In genomic region chr2:105370698-105371097, GRCm38 (mm10) we compare ENCODE assay signal across 8 mouse cellular contexts. TPM values are rescaled to one million over a fixed set of nuclear protein-coding genes. Genes with fewer than 3 reads are reported as not detected.
DNase-seq lines count a peak whose midpoint lies in the region; ATAC-seq and TF ChIP-seq lines count a peak whose summit lies in the region.

No protein-coding gene starts in this region.

- no peaks in the 10 kb centered on the region for H3K4me1 ChIP-seq in heart, embryonic 16.5 days (ENCODE audit: control insufficient read depth, insufficient read depth, low read length)
- no peaks in the 10 kb centered on the region for H3K4me1 ChIP-seq in heart, adult 2 months (ENCODE audit: control insufficient read depth, insufficient read depth, low read length)
- H3K4me1 ChIP-seq in embryonic facial prominence, embryonic 11.5 days (ENCODE audit: control insufficient read depth, insufficient read depth, low read length) = no peaks in the 10 kb centered on the region
- H3K4me1 ChIP-seq in midbrain, embryonic 16.5 days (ENCODE audit: control insufficient read depth, insufficient read depth, low read length) = peaks cover 10% of the 10 kb centered on the region; the same call in 1 of the 2 replicates

- no peak for TF ChIP-seq EP300 in heart, adult 2 months (IDR thresholded peaks at IDR 0.05; ENCODE audit: insufficient read depth, low read depth, low read length)

- H3K27ac ChIP-seq in heart, embryonic 16.5 days (ENCODE audit: low read length) = no peak overlapping the region
- H3K27ac ChIP-seq in heart, adult 2 months = no peak overlapping the region
- H3K27ac ChIP-seq in embryonic facial prominence, embryonic 11.5 days (replicated peaks; ENCODE audit: low read depth, low read length) = no peak overlapping the region
- 0 out of 2 replicates have a peak overlapping the region, but pooled peaks have one; percentile 47 for H3K27ac ChIP-seq in midbrain, embryonic 16.5 days (ENCODE audit: low read length)

- peaks cover 3% of the 10 kb centered on the region; the same call in 1 of the 2 replicates for H3K27me3 ChIP-seq in heart, embryonic 16.5 days (ENCODE audit: control insufficient read depth, insufficient read depth, low read length)
- peaks cover 4% of the 10 kb centered on the region; the same call in 1 of the 2 replicates for H3K27me3 ChIP-seq in heart, adult 2 months (ENCODE audit: control insufficient read depth, insufficient read depth, low read length)
- no peaks in the 10 kb centered on the region for H3K27me3 ChIP-seq in embryonic facial prominence, embryonic 11.5 days (ENCODE audit: control insufficient read depth, insufficient read depth, low read length)
- peaks cover 5% of the 10 kb centered on the region; the same call in 1 of the 2 replicates for H3K27me3 ChIP-seq in midbrain, embryonic 16.5 days (ENCODE audit: control insufficient read depth, insufficient read depth, low read depth, low read length)

- WGBS in heart, embryonic 16.5 days = 15% methylated on average over 14 of the region's 14 CpGs
- 33% methylated on average over 14 of the region's 14 CpGs for WGBS in heart, adult 2 months
- 35% methylated on average over 14 of the region's 14 CpGs for WGBS in embryonic facial prominence, embryonic 11.5 days
- WGBS in midbrain, embryonic 16.5 days = 14% methylated on average over 14 of the region's 14 CpGs

- no peak for ATAC-seq in heart, embryonic 16.5 days (replicated peaks; ENCODE audit: extremely low read depth, insufficient read depth, low FRiP score)
- ATAC-seq in embryonic facial prominence, embryonic 11.5 days (replicated peaks; ENCODE audit: insufficient number of reproducible peaks, low FRiP score, low TSS enrichment, low read depth) = no peak
- ATAC-seq in midbrain, embryonic 16.5 days = peak; percentile 79

- DNase-seq in heart, adult 2 months = no peak
- no peak for DNase-seq in embryonic facial prominence, embryonic 11.5 days (ENCODE audit: low spot score)
- peak; percentile 17 to 24 for DNase-seq in frontal cortex, postnatal 36 days (ENCODE audit: low spot score in 2 of 2)
- DNase-seq in ovary, postnatal 14 days (ENCODE audit: low spot score) = no peak
- DNase-seq in lung, postnatal 10 days = no peak
- DNase-seq in kidney, adult 8-10 months = no peak

- H3K4me3 ChIP-seq in heart, embryonic 16.5 days (ENCODE audit: low read length) = peak overlapping the region; percentile 28
- no peak overlapping the region for H3K4me3 ChIP-seq in heart, adult 2 months
- no peak overlapping the region for H3K4me3 ChIP-seq in embryonic facial prominence, embryonic 11.5 days (ENCODE audit: low read depth, low read length)
- peak overlapping the region; percentile 28 for H3K4me3 ChIP-seq in midbrain, embryonic 16.5 days (ENCODE audit: low read depth, low read length)

- H3K79me2 ChIP-seq in heart, adult 2 months (replicated peaks; ENCODE audit: control insufficient read depth, insufficient read depth, low read length) = no peaks in the 10 kb centered on the region

- H3K9me3 ChIP-seq in heart, embryonic 16.5 days (replicated peaks; ENCODE audit: control insufficient read depth, low read length) = no peaks in the 10 kb centered on the region
- H3K9me3 ChIP-seq in embryonic facial prominence, embryonic 11.5 days (replicated peaks; ENCODE audit: control insufficient read depth, low read length) = no peaks in the 10 kb centered on the region
- no peaks in the 10 kb centered on the region for H3K9me3 ChIP-seq in midbrain, embryonic 16.5 days (replicated peaks; ENCODE audit: control insufficient read depth, low read length, poor library complexity, severe bottlenecking)

- H3K36me3 ChIP-seq in heart, embryonic 16.5 days (ENCODE audit: control insufficient read depth, insufficient read depth) = no peaks in the 10 kb centered on the region
- no peaks in the 10 kb centered on the region for H3K36me3 ChIP-seq in heart, adult 2 months (ENCODE audit: control insufficient read depth, insufficient read depth, low read length)
- H3K36me3 ChIP-seq in embryonic facial prominence, embryonic 11.5 days (replicated peaks; ENCODE audit: control insufficient read depth, insufficient read depth, low read depth, low read length) = no peaks in the 10 kb centered on the region
- no peaks in the 10 kb centered on the region for H3K36me3 ChIP-seq in midbrain, embryonic 16.5 days (ENCODE audit: control insufficient read depth, insufficient read depth, low read length)

- no peak overlapping the region for H3K9ac ChIP-seq in heart, embryonic 16.5 days (ENCODE audit: low read length)
- no peak overlapping the region for H3K9ac ChIP-seq in heart, adult 2 months (ENCODE audit: low read depth, low read length)
- H3K9ac ChIP-seq in embryonic facial prominence, embryonic 11.5 days (replicated peaks; ENCODE audit: low read length) = peak overlapping the region; percentile 22; the same call in 1 of the 2 replicates
- H3K9ac ChIP-seq in midbrain, embryonic 16.5 days (ENCODE audit: low read depth, low read length) = peak overlapping the region; percentile 50; the same call in 1 of the 2 replicates

- no peak for TF ChIP-seq POLR2A in heart, adult 2 months (IDR thresholded peaks at IDR 0.05; ENCODE audit: insufficient read depth, low read depth, low read length)

- intact Hi-C loops in heart, adult 2 months (cut with DNase I) = no loop called here

- peak overlapping the region; percentile 50 for H3K4me2 ChIP-seq in heart, embryonic 16.5 days (ENCODE audit: low read depth, low read length)
- H3K4me2 ChIP-seq in embryonic facial prominence, embryonic 11.5 days (ENCODE audit: low read depth, low read length) = peak overlapping the region; percentile 27
- peak overlapping the region; percentile 58 for H3K4me2 ChIP-seq in midbrain, embryonic 16.5 days (ENCODE audit: low read length)

- TF ChIP-seq CTCF in heart, adult 2 months (IDR thresholded peaks at IDR 0.05) = no peak

RNA-seq across cellular contexts. Expression of gene Rcn1, which starts 28.4 kb away (rescaled TPM):
- 122 and 123 TPM in 2 replicates for polyA plus RNA-seq in heart, embryonic 16.5 days (2015; fragmentation: Nextera tagmentation; extraction: Ambion mirVana)
- 10 to 100 TPM; 20.7 to 21.4 TPM for total RNA-seq in heart, adult 2 months (2021)
- 6.9 and 14.5 TPM in 2 replicates for polyA plus RNA-seq in heart, adult 2 months (2012; rRNA removed)
- 151 and 160 TPM in 2 replicates for polyA plus RNA-seq in embryonic facial prominence, embryonic 11.5 days (2014; fragmentation: Nextera tagmentation; extraction: Ambion mirVana)
- 63.8 and 65.7 TPM in 2 replicates for polyA plus RNA-seq in midbrain, embryonic 16.5 days (2015; fragmentation: Nextera tagmentation; extraction: Ambion mirVana)

Comparison
In these comparisons a context has a peak if more than half of its experiments do, and no peak if none do; other contexts are left out.
1. H3K4me3 ChIP-seq: peak in heart, embryonic 16.5 days (single experiment) and midbrain, embryonic 16.5 days (single experiment); none in heart, adult 2 months (single experiment) and embryonic facial prominence, embryonic 11.5 days (single experiment).
2. H3K9ac ChIP-seq: peak in embryonic facial prominence, embryonic 11.5 days (single experiment) and midbrain, embryonic 16.5 days (single experiment); none in heart, embryonic 16.5 days (single experiment) and heart, adult 2 months (single experiment).
3. DNase-seq: peak in frontal cortex, postnatal 36 days (2 of 2); none in heart, adult 2 months (0 of 2), embryonic facial prominence, embryonic 11.5 days (single experiment), ovary, postnatal 14 days (single experiment), lung, postnatal 10 days (single experiment) and kidney, adult 8-10 months (0 of 2).
4. Peak in every context shown above with its lines, with median percentiles within 50 percentile points of each other: H3K4me2 ChIP-seq.